In the genomic region with DNA sequence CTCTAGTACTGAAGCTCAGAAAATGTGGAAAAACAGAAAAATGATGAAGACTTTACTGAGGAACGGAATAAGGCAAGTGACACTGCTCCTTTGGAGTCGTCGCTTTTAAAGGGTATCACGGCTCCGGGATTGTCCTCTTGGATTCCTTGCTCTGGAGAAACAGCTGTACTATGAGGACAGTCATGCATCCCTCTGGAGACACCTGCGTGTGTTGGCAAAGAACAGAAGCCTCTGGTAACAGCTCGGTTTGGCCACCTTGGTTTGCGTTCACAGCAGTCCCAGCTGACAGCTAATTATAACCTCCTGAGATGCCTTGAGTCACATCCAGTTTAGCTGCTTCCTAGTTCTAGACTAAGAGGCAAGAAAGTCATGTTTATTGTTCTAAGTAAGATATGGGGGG, we compare ENCODE assay signal across 15 mouse cellular contexts.
"Had no signal": no experiment of that assay in that cellular context is flagged by ENCODE, and none has a peak within 500 bp of the region (broad histone marks: within the 10 kb centered on the region; RNA-seq: fewer than 3 reads in every experiment).

No protein-coding gene starts in this region.

- DNase-seq: heart, postnatal 10 days; heart, postnatal 14 days; heart, postnatal 36 days; heart, postnatal 4 days; kidney, adult 11 months; kidney, adult 18-20 months; kidney, adult 2 months; kidney, adult 8-10 months; kidney, adult 9 months; kidney, postnatal 10 days; kidney, postnatal 14 days; kidney, postnatal 25 days; kidney, postnatal 4 days; layer of hippocampus, adult 9-11 months; layer of hippocampus, postnatal 36 days had no signal
